Mouse (Mus musculus): ENCODE measurements at regions not wholly inside any gene's neighbourhood (a gene's known extent, or its start where the extent isn't known, plus 50 kb on each side); places are given as distances from the start of the nearest gene placed in this dataset.

GRCm38 (mm10) chr2:54237192-54237591, 151.8 kb upstream of the Rprm start:
- Histone ChIP-seq H3K4me1 (ENCODE audit: control insufficient read depth, insufficient read depth, low read depth, low read length) (no peaks in the 10 kb centered on the region), H3K27me3 (replicated peaks; ENCODE audit: control insufficient read depth, insufficient read depth, low read length) (no peaks in the 10 kb centered on the region), H3K36me3 (ENCODE audit: control insufficient read depth, insufficient read depth, low read length) (no peaks in the 10 kb centered on the region), H3K4me3 (ENCODE audit: low read length) (no peak overlapping the region), H3K27ac (ENCODE audit: low read depth, low read length) (no peak overlapping the region), H3K9ac (ENCODE audit: low read depth, low read length) (no peak overlapping the region), H3K4me2 (ENCODE audit: low read length) (no peak overlapping the region), H3K9me3 (ENCODE audit: control insufficient read depth, low read length) (no peaks in the 10 kb centered on the region)
- 71% methylated on average over 1 of the region's 1 CpGs for WGBS
- no peak for ATAC-seq

- 30% methylated on average over 4 of the region's 4 CpGs for WGBS
- no peak overlapping the region for H3K4me3 ChIP-seq (ENCODE audit: low read length)
- H3K36me3 ChIP-seq (ENCODE audit: control insufficient read depth, insufficient read depth, low read length) = no peaks in the 10 kb centered on the region
- H3K9me3 ChIP-seq (ENCODE audit: control insufficient read depth, low read length) = no peaks in the 10 kb centered on the region
- H3K4me2 ChIP-seq (ENCODE audit: low read length) = no peak overlapping the region
- no peaks in the 10 kb centered on the region for H3K27me3 ChIP-seq (replicated peaks; ENCODE audit: control insufficient read depth, insufficient read depth, low read length)
- H3K9ac ChIP-seq (ENCODE audit: low read depth, low read length) = no peak overlapping the region
- peak; percentile 92 for ATAC-seq
- H3K27ac ChIP-seq (ENCODE audit: low read depth, low read length) = no peak overlapping the region
- H3K4me1 ChIP-seq (ENCODE audit: control insufficient read depth, insufficient read depth, low read depth, low read length) = no peaks in the 10 kb centered on the region
Measured at GRCm38 (mm10) chr2:54264773-54265452, 171.2 kb upstream of the Galnt13 start.

- Histone ChIP-seq H3K27me3 (replicated peaks; ENCODE audit: control insufficient read depth, insufficient read depth, low read length) (no peaks in the 10 kb centered on the region), H3K4me1 (ENCODE audit: control insufficient read depth, insufficient read depth, low read depth, low read length) (no peaks in the 10 kb centered on the region), H3K9me3 (ENCODE audit: control insufficient read depth, low read length) (no peaks in the 10 kb centered on the region), H3K36me3 (ENCODE audit: control insufficient read depth, insufficient read depth, low read length) (no peaks in the 10 kb centered on the region), H3K4me3 (ENCODE audit: low read length) (no peak overlapping the region), H3K4me2 (ENCODE audit: low read length) (no peak overlapping the region), H3K27ac (ENCODE audit: low read depth, low read length) (no peak overlapping the region), H3K9ac (ENCODE audit: low read depth, low read length) (no peak overlapping the region)
- ATAC-seq = peak; percentile 24; the same call in 1 of the 2 replicates
- 58% methylated on average over 5 of the region's 5 CpGs for WGBS
Measured at GRCm38 (mm10) chr2:54265453-54265823, 170.7 kb upstream of the Galnt13 start.

- Histone ChIP-seq H3K4me2 (ENCODE audit: low read length) (no peak overlapping the region), H3K4me3 (ENCODE audit: low read length) (no peak overlapping the region), H3K27ac (ENCODE audit: low read depth, low read length) (no peak overlapping the region), H3K4me1 (ENCODE audit: control insufficient read depth, insufficient read depth, low read depth, low read length) (no peaks in the 10 kb centered on the region), H3K9me3 (ENCODE audit: control insufficient read depth, low read length) (no peaks in the 10 kb centered on the region), H3K27me3 (replicated peaks; ENCODE audit: control insufficient read depth, insufficient read depth, low read length) (no peaks in the 10 kb centered on the region), H3K9ac (ENCODE audit: low read depth, low read length) (no peak overlapping the region), H3K36me3 (ENCODE audit: control insufficient read depth, insufficient read depth, low read length) (no peaks in the 10 kb centered on the region)
- 67% methylated on average over 1 of the region's 1 CpGs for WGBS
- ATAC-seq = no peak
Measured at GRCm38 (mm10) chr2:54281966-54282365, 154.2 kb upstream of the Galnt13 start.

- no peak for ATAC-seq
- no peak overlapping the region for H3K9ac ChIP-seq (ENCODE audit: low read depth, low read length)
- H3K9me3 ChIP-seq (ENCODE audit: control insufficient read depth, low read length) = no peaks in the 10 kb centered on the region
- no peaks in the 10 kb centered on the region for H3K36me3 ChIP-seq (ENCODE audit: control insufficient read depth, insufficient read depth, low read length)
- WGBS = 84% methylated on average over 2 of the region's 2 CpGs
- no peak overlapping the region for H3K4me3 ChIP-seq (ENCODE audit: low read length)
- H3K4me1 ChIP-seq (ENCODE audit: control insufficient read depth, insufficient read depth, low read depth, low read length) = no peaks in the 10 kb centered on the region
- H3K27me3 ChIP-seq (replicated peaks; ENCODE audit: control insufficient read depth, insufficient read depth, low read length) = no peaks in the 10 kb centered on the region
- no peak overlapping the region for H3K27ac ChIP-seq (ENCODE audit: low read depth, low read length)
- no peak overlapping the region for H3K4me2 ChIP-seq (ENCODE audit: low read length)
Measured at GRCm38 (mm10) chr2:54283876-54284275, 152.2 kb upstream of the Galnt13 start.

GRCm38 (mm10) chr2:54305473-54305872, 130.6 kb upstream of the Galnt13 start:
- no peaks in the 10 kb centered on the region for H3K27me3 ChIP-seq (replicated peaks; ENCODE audit: control insufficient read depth, insufficient read depth, low read length)
- H3K36me3 ChIP-seq (ENCODE audit: control insufficient read depth, insufficient read depth, low read length) = no peaks in the 10 kb centered on the region
- no peak overlapping the region for H3K9ac ChIP-seq (ENCODE audit: low read depth, low read length)
- H3K4me2 ChIP-seq (ENCODE audit: low read length) = no peak overlapping the region
- WGBS = 92% methylated on average over 4 of the region's 4 CpGs
- no peaks in the 10 kb centered on the region for H3K4me1 ChIP-seq (ENCODE audit: control insufficient read depth, insufficient read depth, low read depth, low read length)
- no peak overlapping the region for H3K4me3 ChIP-seq (ENCODE audit: low read length)
- ATAC-seq = no peak
- no peak overlapping the region for H3K27ac ChIP-seq (ENCODE audit: low read depth, low read length)
- H3K9me3 ChIP-seq (ENCODE audit: control insufficient read depth, low read length) = no peaks in the 10 kb centered on the region

GRCm38 (mm10) chr2:54318559-54318958, 117.6 kb upstream of the Galnt13 start:
- Histone ChIP-seq H3K9me3 (ENCODE audit: control insufficient read depth, low read length) (no peaks in the 10 kb centered on the region), H3K36me3 (ENCODE audit: control insufficient read depth, insufficient read depth, low read length) (no peaks in the 10 kb centered on the region), H3K4me2 (ENCODE audit: low read length) (no peak overlapping the region), H3K27me3 (replicated peaks; ENCODE audit: control insufficient read depth, insufficient read depth, low read length) (no peaks in the 10 kb centered on the region), H3K27ac (ENCODE audit: low read depth, low read length) (no peak overlapping the region), H3K9ac (ENCODE audit: low read depth, low read length) (no peak overlapping the region), H3K4me3 (ENCODE audit: low read length) (no peak overlapping the region), H3K4me1 (ENCODE audit: control insufficient read depth, insufficient read depth, low read depth, low read length) (no peaks in the 10 kb centered on the region)
- peak; percentile 60 for ATAC-seq
- 61% methylated on average over 3 of the region's 3 CpGs for WGBS

- H3K9me3 ChIP-seq (ENCODE audit: control insufficient read depth, low read length) = no peaks in the 10 kb centered on the region
- H3K9ac ChIP-seq (ENCODE audit: low read depth, low read length) = no peak overlapping the region
- no peak overlapping the region for H3K4me2 ChIP-seq (ENCODE audit: low read length)
- no peaks in the 10 kb centered on the region for H3K36me3 ChIP-seq (ENCODE audit: control insufficient read depth, insufficient read depth, low read length)
- no peak for ATAC-seq
- no peaks in the 10 kb centered on the region for H3K27me3 ChIP-seq (replicated peaks; ENCODE audit: control insufficient read depth, insufficient read depth, low read length)
- 76% methylated on average over 3 of the region's 3 CpGs for WGBS
- no peak overlapping the region for H3K4me3 ChIP-seq (ENCODE audit: low read length)
- no peaks in the 10 kb centered on the region for H3K4me1 ChIP-seq (ENCODE audit: control insufficient read depth, insufficient read depth, low read depth, low read length)
- no peak overlapping the region for H3K27ac ChIP-seq (ENCODE audit: low read depth, low read length)
Measured at GRCm38 (mm10) chr2:54366963-54367362, 69.2 kb upstream of the Galnt13 start.

GRCm38 (mm10) chr2:54379279-54379678, 56.8 kb upstream of the Galnt13 start:
- H3K4me1 ChIP-seq (ENCODE audit: control insufficient read depth, insufficient read depth, low read depth, low read length) = no peaks in the 10 kb centered on the region
- H3K9me3 ChIP-seq (ENCODE audit: control insufficient read depth, low read length) = no peaks in the 10 kb centered on the region
- 58% methylated on average over 2 of the region's 2 CpGs for WGBS
- no peak overlapping the region for H3K4me3 ChIP-seq (ENCODE audit: low read length)
- H3K4me2 ChIP-seq (ENCODE audit: low read length) = no peak overlapping the region
- H3K27ac ChIP-seq (ENCODE audit: low read depth, low read length) = no peak overlapping the region
- H3K36me3 ChIP-seq (ENCODE audit: control insufficient read depth, insufficient read depth, low read length) = no peaks in the 10 kb centered on the region
- H3K27me3 ChIP-seq (replicated peaks; ENCODE audit: control insufficient read depth, insufficient read depth, low read length) = no peaks in the 10 kb centered on the region
- H3K9ac ChIP-seq (ENCODE audit: low read depth, low read length) = no peak overlapping the region
- no peak for ATAC-seq

Data from hindbrain, embryonic 16.5 days (tissue).